Mouse (Mus musculus) cerebellum, adult 2 months (tissue): ENCODE measurements at regions not wholly inside any gene's neighbourhood (a gene's known extent, or its start where the extent isn't known, plus 50 kb on each side); places are given as distances from the start of the nearest gene placed in this dataset.

Source experiments
- DNase-seq, 2 experiments: peaks; one replicate each; pipeline ENCODE4 v3.0.0; 2021
- H3K27ac ChIP-seq: fragments of 200-500 bp; 2 replicates; pipeline ENCODE4 v1.5.1; 2012; ENCODE audit warnings: low read length, control low read depth, inconsistent platforms; ENCODE audit not compliant: insufficient read depth
- H3K27me3 ChIP-seq: fragments of 200-500 bp; 2 replicates; pipeline ENCODE4 v1.6.1; 2012; ENCODE audit warnings: inconsistent platforms, mild to moderate bottlenecking, low read length, moderate library complexity; ENCODE audit not compliant: control insufficient read depth, insufficient read depth
- H3K4me1 ChIP-seq: fragments of 200-500 bp; 2 replicates; pipeline ENCODE4 v1.6.1; 2011; ENCODE audit warnings: low read length; ENCODE audit not compliant: control insufficient read depth, insufficient read depth
- H3K4me3 ChIP-seq: fragments of 200-500 bp; replicated peaks from 2 replicates; pipeline ENCODE3; 2011; ENCODE audit warnings: mild to moderate bottlenecking, low read depth, low read length, control low read depth; ENCODE audit not compliant: insufficient read depth
- CTCF ChIP-seq: fragments of 200-500 bp; IDR thresholded peaks from 2 replicates; pipeline ENCODE4 v1.5.1; 2011; ENCODE audit warnings: low read depth, mild to moderate bottlenecking, control low read depth, low read length, moderate library complexity, borderline replicate concordance; ENCODE audit not compliant: insufficient read depth
- POLR2A ChIP-seq: fragments of 200-500 bp; IDR thresholded peaks from 2 replicates; pipeline ENCODE4 v1.6.1; 2011; ENCODE audit warnings: low read length, control low read depth, borderline replicate concordance; ENCODE audit not compliant: insufficient read depth
- WGBS: fragments of 180-500 bp; shearing (Covaris S2); methylation state at CpG from one replicate; pipeline ENCODE4 v1.1.7; 2018; 5-methylcytosine and 5-hydroxymethylcytosine counted together

GRCm38 (mm10) chr14:115034718-115035437 is 57.1 kb upstream of the Gpc5 start:
- TF ChIP-seq CTCF (no peak), POLR2A (no peak)

GRCm38 (mm10) chr14:115037086-115037793 is 54.8 kb upstream of the Gpc5 start:
- Histone ChIP-seq H3K4me3 (no peak overlapping the region), H3K4me1 (no peaks in the 10 kb centered on the region), H3K27me3 (peaks cover 1% of the 10 kb centered on the region; the same call in 1 of the 2 replicates), H3K27ac (no peak overlapping the region)
- WGBS: 26% methylated on average over 5 of the region's 5 CpGs
- TF ChIP-seq CTCF: no peak
- no peak for TF ChIP-seq POLR2A
- DNase-seq: no peak

More at GRCm38 (mm10) chr14:115034718-115035437, 57.1 kb upstream of the Gpc5 start:
- no peak overlapping the region for H3K4me3 ChIP-seq
- no peak overlapping the region for H3K27ac ChIP-seq
- no peak for DNase-seq
- 92% methylated on average over 10 of the region's 10 CpGs for WGBS
- H3K27me3 ChIP-seq: no peaks in the 10 kb centered on the region
- no peaks in the 10 kb centered on the region for H3K4me1 ChIP-seq

GRCm38 (mm10) chr14:115038788-115039187 is 53.2 kb upstream of the Gpc5 start:
- no peak overlapping the region for H3K27ac ChIP-seq
- peaks cover 1% of the 10 kb centered on the region; the same call in 1 of the 2 replicates for H3K27me3 ChIP-seq
- TF ChIP-seq CTCF (no peak), POLR2A (no peak)
- WGBS: 67% methylated on average over 5 of the region's 5 CpGs
- H3K4me1 ChIP-seq: no peaks in the 10 kb centered on the region
- DNase-seq: no peak
- no peak overlapping the region for H3K4me3 ChIP-seq

- no peak overlapping the region for H3K27ac ChIP-seq
- TF ChIP-seq POLR2A (no peak), CTCF (no peak)
- 52% methylated on average over 5 of the region's 5 CpGs for WGBS
- H3K4me3 ChIP-seq: no peak overlapping the region
- DNase-seq: no peak
- H3K4me1 ChIP-seq: no peaks in the 10 kb centered on the region
- peaks cover 1% of the 10 kb centered on the region; the same call in 1 of the 2 replicates for H3K27me3 ChIP-seq
These were observed 52.5 kb upstream of the Gpc5 start for GRCm38 (mm10) chr14:115039524-115039923.

- H3K4me3 ChIP-seq: peak overlapping the region; percentile 57
- peaks cover 1% of the 10 kb centered on the region; the same call in 1 of the 2 replicates for H3K27me3 ChIP-seq
- H3K4me1 ChIP-seq: no peaks in the 10 kb centered on the region
- peak in 1 of 2 experiments; percentile 40 for DNase-seq
- no peak overlapping the region for H3K27ac ChIP-seq
- WGBS: 3% methylated on average over 30 of the region's 30 CpGs
- TF ChIP-seq CTCF (no peak), POLR2A (no peak)
These were observed 51.9 kb upstream of the Gpc5 start for GRCm38 (mm10) chr14:115040091-115040571.

- Histone ChIP-seq H3K27me3 (peaks cover 1% of the 10 kb centered on the region; the same call in 1 of the 2 replicates), H3K4me3 (peak overlapping the region; percentile 57), H3K27ac (no peak overlapping the region), H3K4me1 (no peaks in the 10 kb centered on the region)
- DNase-seq: peak; percentile 46 to 49
- WGBS: under 1% methylated on average over 94 of the region's 94 CpGs
- TF ChIP-seq POLR2A (no peak), CTCF (no peak)
These were observed 51.3 kb upstream of the Gpc5 start for GRCm38 (mm10) chr14:115040578-115041206.

GRCm38 (mm10) chr14:115041336-115042054 is 50.5 kb upstream of the Gpc5 start:
- peak overlapping the region; percentile 42 for H3K4me3 ChIP-seq
- H3K4me1 ChIP-seq: no peaks in the 10 kb centered on the region
- under 1% methylated on average over 52 of the region's 126 CpGs for WGBS
- H3K27me3 ChIP-seq: peaks cover 1% of the 10 kb centered on the region; the same call in 1 of the 2 replicates
- DNase-seq: peak; percentile 28 to 44
- no peak overlapping the region for H3K27ac ChIP-seq
- TF ChIP-seq POLR2A: no peak
- TF ChIP-seq CTCF: no peak
